Mouse (Mus musculus): Measurements from ENCODE around the gene Smg1.
A peak's percentile ranks its signal among the peaks of the same experiment; 100 is the strongest.

Smg1 gene

GRCm38 (mm10) chr7:118107671-118108070, 135.8 kb downstream of the Smg1 start:
- DNase-seq (ENCODE audit: extremely low spot score, low spot score), result no peak

DNA sequence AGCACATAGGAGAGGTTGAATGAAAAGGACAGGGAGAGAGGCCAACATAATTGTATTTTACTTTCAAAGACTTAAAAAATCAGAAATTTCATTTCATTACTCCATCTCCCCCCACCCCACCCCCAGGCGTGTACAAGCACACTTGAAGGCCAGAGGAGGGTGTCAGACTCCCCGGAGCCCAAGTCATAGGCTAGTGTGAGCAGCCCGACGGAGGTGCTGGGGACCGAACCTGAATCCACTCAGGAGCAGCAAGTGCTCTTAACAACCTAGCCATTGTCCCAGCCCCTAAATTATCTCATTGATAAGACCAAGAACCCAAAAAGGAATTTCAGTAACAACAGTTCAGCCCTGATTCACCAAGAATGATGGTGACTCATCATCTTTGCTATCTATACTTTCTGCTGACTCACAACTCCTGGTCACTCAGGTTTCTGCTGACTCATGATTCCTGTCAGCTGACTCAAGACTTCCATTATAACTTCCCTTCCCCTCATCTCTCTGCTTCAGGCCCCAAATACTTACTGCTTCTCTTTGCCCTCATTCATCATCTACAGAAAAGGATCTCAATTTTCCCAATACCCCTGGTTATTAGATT, 138.9 kb downstream of the Smg1 start:
- DNase-seq (ENCODE audit: extremely low spot score, low spot score), result no peak

DNA sequence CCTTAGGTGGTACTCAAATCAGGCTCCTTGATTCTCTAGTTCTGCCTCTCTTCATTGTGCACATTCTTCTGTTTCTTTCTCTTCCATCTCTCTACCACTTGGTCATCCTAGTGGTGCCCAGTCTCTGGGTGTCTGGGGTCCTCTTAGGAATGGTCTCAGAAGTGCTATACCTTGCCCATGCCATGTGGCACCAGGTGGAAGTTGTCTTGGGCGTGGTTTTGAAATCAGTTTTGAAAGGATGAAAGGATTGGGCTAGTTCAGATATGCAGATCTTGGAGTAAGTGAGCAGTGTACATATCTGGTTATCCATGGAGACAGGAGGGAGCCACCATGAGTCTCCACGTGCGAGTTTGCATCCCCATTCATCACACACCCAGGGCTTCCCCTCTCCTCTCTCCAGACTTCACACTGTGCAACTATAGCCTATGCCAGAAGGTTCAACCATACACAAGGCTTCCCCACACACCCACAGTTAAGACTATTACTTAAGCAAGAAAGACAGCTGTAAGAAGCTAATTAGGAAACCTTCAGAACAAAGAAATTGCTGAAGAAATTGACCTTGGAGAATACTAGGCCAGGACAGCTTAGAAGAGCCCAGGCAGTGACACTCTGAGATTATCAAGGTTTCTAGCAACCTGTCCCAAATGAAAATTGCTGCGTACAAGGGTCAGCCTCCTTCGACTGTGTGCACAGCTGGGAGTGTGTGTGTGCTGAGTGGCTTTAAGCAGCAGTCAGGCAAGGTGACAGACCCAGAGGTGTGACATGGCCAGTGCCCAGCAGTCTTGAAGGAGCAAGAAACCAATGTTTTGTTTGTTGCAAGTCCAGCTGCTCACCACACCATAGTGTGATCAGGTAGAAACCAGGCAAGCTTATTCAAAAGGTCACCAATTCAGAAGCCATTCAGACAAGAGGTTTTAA, 139.7 kb downstream of the Smg1 start:
- peak; percentile 32 for DNase-seq (ENCODE audit: extremely low spot score, low spot score)

DNA sequence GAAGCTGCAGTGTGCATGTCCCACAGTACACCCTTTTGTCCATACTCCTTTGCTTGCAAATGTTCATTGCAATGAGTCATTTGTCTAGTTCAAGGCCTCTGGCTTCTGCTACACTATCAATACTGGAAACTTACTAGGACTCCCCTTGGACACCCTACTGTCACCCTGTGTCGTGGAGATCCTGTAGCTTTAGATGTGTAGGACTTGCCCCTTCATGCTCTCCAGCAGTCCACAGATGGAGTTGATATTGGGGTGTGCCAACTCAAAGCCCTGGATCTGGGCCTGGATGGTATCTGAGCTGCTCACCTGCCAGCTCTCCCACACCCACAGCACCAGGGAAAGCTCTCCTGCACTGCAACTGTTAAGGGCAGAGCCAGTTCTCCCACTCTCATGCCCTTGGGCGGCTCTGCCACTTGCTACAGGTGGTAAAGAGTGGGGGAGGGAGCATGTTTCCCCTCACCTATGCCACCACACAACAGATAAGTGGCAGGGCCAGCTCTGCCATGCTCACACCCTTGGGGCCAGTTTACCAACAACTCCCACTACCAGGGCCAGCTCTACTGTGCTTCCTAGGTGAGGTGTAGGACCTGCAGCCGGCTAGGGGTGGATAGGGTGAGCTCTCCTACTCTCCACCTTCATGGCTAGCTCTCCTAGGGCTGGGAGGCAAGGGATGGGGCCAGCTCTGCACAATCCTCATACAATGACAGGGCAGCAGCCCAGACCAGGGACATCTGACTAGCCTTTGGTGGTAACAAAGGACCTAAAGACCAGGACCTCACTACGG, 140.6 kb downstream of the Smg1 start:
- DNase-seq (ENCODE audit: extremely low spot score, low spot score), result peak; percentile 42

DNA sequence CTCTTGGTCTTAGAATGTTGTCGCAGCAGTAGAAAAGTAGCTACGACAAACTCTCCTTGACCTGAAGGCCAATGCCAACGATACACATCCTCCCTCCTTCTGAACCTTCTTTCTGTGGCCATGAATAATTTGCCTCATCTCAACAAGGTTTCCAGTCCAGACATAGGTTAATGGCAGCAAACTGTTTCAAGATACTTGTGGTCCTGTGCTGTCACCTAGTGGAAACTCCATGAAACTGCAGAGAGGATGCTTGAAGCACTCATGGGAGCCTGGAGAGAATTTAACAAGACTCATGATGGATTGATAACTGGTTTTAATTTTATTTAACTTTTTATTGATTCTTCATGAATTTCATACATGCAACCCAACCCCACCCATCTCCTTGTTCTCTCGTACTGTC, 141.2 kb downstream of the Smg1 start:
- peak; percentile 37 for DNase-seq (ENCODE audit: extremely low spot score, low spot score)

DNA sequence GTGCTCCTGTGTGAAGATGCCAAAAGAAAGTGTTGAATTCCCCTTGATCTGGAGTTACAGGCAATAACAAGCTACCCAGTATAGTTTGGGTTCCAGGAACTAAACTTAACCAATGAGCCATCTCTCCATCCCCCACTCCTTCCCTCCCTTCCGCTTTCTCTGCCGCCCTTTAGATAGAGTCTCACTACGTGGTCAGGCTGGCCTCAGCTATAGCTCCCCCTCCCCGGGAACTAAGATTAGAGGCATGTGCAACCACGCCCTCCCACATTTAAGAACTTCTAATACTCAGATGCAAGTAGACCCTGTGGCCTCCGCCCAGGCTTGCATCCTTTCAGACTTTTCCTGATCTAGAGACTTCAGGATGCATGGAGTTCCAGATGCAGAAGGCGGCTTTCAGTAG, 145.9 kb downstream of the Smg1 start:
- no peak for DNase-seq (ENCODE audit: extremely low spot score, low spot score)
